Mouse (Mus musculus) stomach, postnatal 0 days (tissue): ENCODE results near the gene Zmynd8.

Experiments
- CTCF ChIP-seq: IDR thresholded peaks from 2 replicates; pipeline ENCODE4 v1.5.1; 2016; ENCODE audit warnings: antibody characterized with exemption, low read depth, mild to moderate bottlenecking, moderate library complexity
- EP300 ChIP-seq: optimal IDR thresholded peaks from 2 replicates; pipeline ENCODE3; 2016; ENCODE audit warnings: antibody characterized with exemption

DNA sequence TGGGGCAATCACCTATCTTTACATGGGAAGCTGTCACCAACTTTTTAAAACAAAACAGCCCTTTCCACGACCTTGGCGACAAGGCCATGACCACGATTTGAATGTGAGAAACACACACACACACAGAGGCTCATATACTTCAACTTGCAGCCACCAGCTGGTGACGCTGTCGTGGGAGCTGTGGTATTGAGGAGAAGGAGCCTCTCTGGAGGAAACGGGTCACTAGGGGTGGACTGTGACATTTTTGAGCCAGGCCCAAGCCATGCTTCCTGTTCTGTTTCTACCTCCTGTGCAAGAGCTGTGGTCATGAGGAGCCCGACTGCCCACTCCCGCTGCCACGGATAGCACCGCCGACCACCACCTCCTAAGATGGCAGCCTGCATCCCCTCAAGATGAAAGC is 46.4 kb downstream of the Zmynd8 start:
- TF ChIP-seq EP300 (no peak), CTCF (peak; percentile 42)
